Comparison of ENCODE assay signal across 31 mouse cellular contexts in genomic region chr11:4366389-4366788, GRCm38 (mm10).
"Had no signal": no experiment of that assay in that cellular context is flagged by ENCODE, and none has a peak within 500 bp of the region (broad histone marks: within the 10 kb centered on the region; RNA-seq: fewer than 3 reads in every experiment).

No protein-coding gene starts in this region.

- H3K4me3 ChIP-seq: left cerebral cortex, adult 2 months; limb, embryonic 10.5 days; limb, embryonic 12.5 days; limb, embryonic 13.5 days; limb, embryonic 15.5 days; liver, embryonic 12.5 days; liver, embryonic 13.5 days; liver, embryonic 15.5 days; lung, embryonic 15.5 days; megakaryocyte, embryonic 14.5 days; midbrain, embryonic 10.5 days; midbrain, embryonic 12.5 days; midbrain, embryonic 13.5 days; midbrain, embryonic 15.5 days; myocyte had no signal

- H3K27me3 ChIP-seq: limb, embryonic 12.5 days; limb, embryonic 13.5 days; limb, embryonic 15.5 days; liver, embryonic 12.5 days; liver, embryonic 13.5 days; liver, embryonic 15.5 days; lung, embryonic 15.5 days; midbrain, embryonic 12.5 days; midbrain, embryonic 13.5 days; midbrain, embryonic 15.5 days had no signal

- H3K4me2 ChIP-seq: limb, embryonic 12.5 days; limb, embryonic 13.5 days; limb, embryonic 15.5 days; liver, embryonic 11.5 days; liver, embryonic 12.5 days; liver, embryonic 13.5 days; liver, embryonic 15.5 days; lung, embryonic 14.5 days; lung, embryonic 15.5 days; midbrain, embryonic 11.5 days; midbrain, embryonic 12.5 days; midbrain, embryonic 13.5 days; midbrain, embryonic 15.5 days had no signal

- H3K4me1 ChIP-seq: limb, embryonic 10.5 days; limb, embryonic 12.5 days; limb, embryonic 13.5 days; limb, embryonic 15.5 days; liver, embryonic 12.5 days; liver, embryonic 13.5 days; liver, embryonic 15.5 days; lung, embryonic 15.5 days; midbrain, embryonic 10.5 days; midbrain, embryonic 12.5 days; midbrain, embryonic 13.5 days; midbrain, embryonic 15.5 days had no signal

- DNase-seq: left cerebral cortex, postnatal 4 days; liver; liver, embryonic 13.5 days; lung, adult 18-20 months; lung, adult 2 months; lung, embryonic 14.5 days; lung, postnatal 10 days; lung, postnatal 14 days; lung, postnatal 36 days; lung, postnatal 4 days; midbrain, embryonic 14.5 days had no signal

- H3K36me3 ChIP-seq: limb, embryonic 10.5 days; limb, embryonic 12.5 days; limb, embryonic 13.5 days; limb, embryonic 15.5 days; liver, embryonic 12.5 days; liver, embryonic 13.5 days; liver, embryonic 15.5 days; lung, embryonic 15.5 days; midbrain, embryonic 10.5 days; midbrain, embryonic 12.5 days; midbrain, embryonic 13.5 days; midbrain, embryonic 15.5 days had no signal

- H3K9me3 ChIP-seq: limb, embryonic 10.5 days; limb, embryonic 12.5 days; limb, embryonic 13.5 days; limb, embryonic 15.5 days; liver, embryonic 12.5 days; liver, embryonic 13.5 days; liver, embryonic 15.5 days; lung, embryonic 15.5 days; midbrain, embryonic 10.5 days; midbrain, embryonic 12.5 days; midbrain, embryonic 13.5 days; midbrain, embryonic 15.5 days had no signal

- H3K9ac ChIP-seq: limb, embryonic 12.5 days; limb, embryonic 13.5 days; limb, embryonic 15.5 days; liver, embryonic 12.5 days; liver, embryonic 13.5 days; liver, embryonic 14.5 days; liver, embryonic 15.5 days; lung, embryonic 14.5 days; lung, embryonic 15.5 days; midbrain, embryonic 12.5 days; midbrain, embryonic 13.5 days; midbrain, embryonic 15.5 days had no signal

- H3K27ac ChIP-seq: left cerebral cortex, adult 2 months; limb, embryonic 10.5 days; limb, embryonic 12.5 days; limb, embryonic 13.5 days; limb, embryonic 15.5 days; liver, embryonic 12.5 days; liver, embryonic 13.5 days; liver, embryonic 14.5 days; liver, embryonic 15.5 days; lung, embryonic 15.5 days; macrophage; midbrain, embryonic 10.5 days; midbrain, embryonic 12.5 days; midbrain, embryonic 13.5 days; midbrain, embryonic 15.5 days had no signal

- ATAC-seq: liver, embryonic 12.5 days; lung, postnatal 0 days; midbrain, embryonic 13.5 days; midbrain, embryonic 15.5 days; midbrain, embryonic 16.5 days had no signal
